Mouse (Mus musculus) right cerebral cortex, postnatal 36 days (tissue): ENCODE results near the gene Tns4.

Source experiments
- DNase-seq, 2 experiments: peaks; one replicate each; pipeline ENCODE4 v3.0.0; 2022; ENCODE audit warnings: low spot score in 2 of 2, mixed read lengths in 1 of 2

Tns4 gene

DNA sequence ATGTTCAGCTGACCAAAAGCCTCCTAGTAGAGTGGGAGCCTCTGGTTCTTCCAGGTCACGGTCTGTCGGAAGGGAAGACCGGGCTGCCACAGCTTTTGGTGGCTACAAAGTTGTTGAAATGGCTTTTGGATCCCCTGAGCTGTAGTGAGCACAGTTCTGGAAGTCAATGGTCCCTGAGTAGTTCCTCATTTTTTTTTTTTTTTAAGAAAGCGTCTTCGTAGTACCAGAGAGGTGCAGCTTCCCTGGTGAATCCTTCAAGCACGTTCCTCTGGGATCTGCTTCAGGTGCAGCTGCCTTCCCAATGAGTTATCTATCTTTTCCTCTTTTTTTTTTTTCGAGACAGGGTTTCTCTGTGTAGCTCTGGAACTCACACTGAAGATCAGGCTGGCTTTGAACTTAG lies 4.6 kb upstream of the Tns4 start:
- DNase-seq: no peak

DNA sequence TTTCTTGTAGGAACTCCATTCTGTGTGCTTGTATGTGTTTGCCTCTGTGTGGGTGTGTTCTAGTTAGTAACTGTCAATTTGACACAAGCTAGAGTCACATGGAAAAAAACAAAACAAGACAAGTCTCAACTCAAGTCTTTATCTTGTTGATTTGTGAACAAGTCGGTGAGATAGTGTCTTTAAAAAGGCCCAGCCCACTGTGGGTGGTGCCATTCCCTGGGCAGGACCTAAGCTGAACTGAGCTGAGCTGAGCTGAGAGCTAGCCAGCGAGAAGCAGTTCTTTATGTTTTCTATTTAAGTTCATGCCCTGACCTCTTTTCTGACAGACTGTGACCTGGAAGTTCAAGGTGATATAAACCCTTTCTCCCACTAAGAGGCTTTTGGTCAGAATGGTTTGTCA lies 2.6 kb upstream of the Tns4 start:
- no peak for DNase-seq

DNA sequence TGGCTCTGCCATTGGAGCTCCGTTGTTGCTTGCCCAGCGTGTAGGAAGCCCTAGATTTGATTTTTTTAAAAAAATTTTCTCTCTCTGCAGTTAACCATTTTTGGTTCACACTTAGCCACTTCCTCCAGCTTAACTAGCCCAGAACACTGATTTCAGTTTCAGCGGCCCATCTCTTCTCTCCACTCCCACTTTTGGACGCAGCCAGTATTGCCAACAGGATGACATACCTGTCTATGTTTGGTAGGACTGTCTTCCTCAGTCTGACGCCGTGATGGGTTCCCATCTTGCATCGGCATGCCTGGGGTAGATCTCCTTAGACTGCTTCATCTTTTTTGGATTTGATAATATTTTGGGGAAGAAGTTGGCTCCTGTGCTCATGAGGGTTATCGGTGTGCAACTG lies 1.3 kb upstream of the Tns4 start:
- DNase-seq: no peak

DNA sequence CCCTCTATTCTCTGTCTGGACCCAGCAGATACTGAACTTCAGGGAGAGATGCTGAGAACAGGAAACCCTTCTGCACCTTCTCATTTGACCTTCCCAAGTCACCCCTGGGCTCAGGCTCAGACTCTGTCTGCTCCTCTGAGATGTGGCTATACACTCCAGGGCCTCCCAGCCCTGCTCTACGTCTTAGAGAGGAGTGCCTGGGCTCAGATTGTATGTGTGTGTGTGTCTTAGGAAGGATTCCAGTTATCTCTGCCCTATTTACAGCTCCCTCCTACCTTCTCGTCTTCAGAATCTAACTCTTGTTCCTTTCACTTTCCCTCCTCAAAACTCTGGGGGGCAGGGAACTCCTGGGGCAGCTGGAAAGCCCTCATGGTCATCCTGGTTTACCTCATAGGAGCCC lies 620 bp downstream of the Tns4 start:
- DNase-seq: no peak

DNA sequence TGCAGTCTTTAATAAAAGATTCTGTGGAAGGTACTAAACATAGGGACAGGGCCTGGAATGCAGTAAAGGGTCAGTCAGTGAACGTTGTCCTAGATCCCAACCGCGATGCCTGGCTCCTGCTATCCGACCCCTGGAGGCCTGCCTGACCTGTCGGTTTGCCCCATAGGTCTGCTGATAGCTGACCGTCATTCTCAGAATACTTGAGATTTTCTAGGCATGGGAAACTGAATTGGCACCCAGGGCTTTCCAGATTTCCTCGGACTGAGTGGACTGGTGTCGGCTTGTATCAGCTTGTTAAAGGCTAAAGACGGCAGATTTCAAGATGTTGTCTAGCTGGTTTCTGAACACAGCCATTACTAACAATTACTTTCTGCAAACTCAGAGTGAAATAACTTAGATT lies 4.7 kb downstream of the Tns4 start:
- no peak for DNase-seq

DNA sequence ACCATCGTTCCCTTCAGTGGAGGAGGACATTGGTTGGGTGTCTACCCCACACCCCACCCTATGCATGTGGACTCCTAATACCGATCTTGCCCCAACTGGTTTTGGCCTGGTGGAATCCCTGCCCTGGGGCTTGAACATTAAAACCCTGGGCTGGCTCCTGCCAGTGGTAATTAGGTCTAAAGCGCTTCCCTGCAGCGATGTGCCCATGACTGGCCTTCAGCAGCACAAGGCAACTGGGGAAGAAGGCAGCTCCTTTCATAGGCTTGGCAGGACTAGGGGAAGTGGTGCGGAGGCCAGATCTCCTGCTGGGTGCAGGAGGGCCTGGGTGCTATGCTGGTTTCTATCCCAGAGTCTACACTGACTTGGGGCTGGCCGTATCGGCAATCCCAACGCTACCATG lies 5.6 kb downstream of the Tns4 start:
- no peak for DNase-seq

DNA sequence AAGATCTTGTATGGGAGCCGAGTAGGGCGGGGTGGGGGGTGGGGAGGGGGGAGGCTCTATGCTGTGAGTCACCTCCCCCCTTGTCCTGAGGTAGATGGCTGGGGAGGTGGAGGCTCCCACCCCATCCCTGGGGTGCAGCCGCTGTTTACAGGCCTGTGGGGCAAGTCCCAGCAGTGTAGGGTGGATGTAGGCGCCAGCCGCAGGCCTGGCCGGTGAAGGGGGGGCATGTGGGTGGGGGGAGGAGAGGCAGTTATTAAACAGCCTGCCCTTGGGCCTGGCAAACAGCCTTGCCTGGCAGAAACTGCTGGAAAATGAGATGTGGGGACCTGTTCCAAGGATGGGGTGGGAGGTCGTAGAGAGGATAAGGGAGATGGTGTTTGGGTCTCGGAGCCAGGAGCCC lies 7.0 kb downstream of the Tns4 start:
- DNase-seq: no peak

DNA sequence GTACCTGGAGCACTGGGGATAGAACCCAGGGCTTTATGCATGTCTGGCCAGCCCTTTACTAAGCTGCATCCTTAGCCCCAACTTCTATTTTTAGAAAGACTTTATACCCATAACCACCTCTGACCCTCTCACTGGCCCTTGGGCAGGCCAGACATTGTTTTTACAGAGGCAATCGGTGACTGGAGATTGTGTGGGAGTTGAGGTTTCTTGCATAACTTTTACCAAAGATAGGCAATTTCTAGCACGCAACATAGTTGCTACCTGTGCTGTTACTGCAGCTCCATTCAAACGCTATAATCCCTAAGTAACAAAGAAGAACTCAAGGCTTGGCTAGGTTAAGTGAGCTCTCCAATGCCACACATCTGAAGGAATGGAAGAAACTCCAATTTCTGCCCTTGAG lies 7.5 kb downstream of the Tns4 start:
- DNase-seq: no peak

DNA sequence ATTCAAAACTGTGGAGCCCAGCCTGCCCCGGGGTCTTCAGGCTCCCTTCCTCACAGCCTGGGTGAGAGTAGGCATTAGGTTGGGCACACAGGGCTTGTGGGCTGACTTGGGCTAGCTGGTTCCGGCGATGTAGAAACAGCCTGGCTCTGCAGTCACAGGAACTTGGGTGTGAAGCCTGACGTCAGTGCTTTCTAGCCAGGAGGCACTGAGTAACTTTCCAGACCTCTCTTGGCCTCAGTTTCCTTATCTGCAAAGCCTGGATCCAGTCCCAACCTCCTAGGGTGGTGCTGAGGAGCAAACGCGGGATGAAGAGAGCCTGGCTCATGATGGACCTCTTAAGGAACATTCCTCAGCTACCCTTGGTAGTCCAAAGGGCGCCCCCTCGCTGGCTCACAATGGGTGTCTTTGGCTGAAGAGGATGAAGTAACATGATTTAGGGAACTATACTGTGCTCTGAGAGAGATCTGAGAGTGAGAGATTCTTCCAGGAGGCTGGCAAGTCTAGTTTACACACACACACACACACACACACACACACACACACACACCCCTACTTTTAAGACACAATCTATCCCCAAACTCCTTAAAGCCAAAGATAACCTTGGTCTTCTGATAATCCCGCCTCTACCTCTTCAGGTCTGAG lies 8.1 kb downstream of the Tns4 start:
- DNase-seq: no peak

DNA sequence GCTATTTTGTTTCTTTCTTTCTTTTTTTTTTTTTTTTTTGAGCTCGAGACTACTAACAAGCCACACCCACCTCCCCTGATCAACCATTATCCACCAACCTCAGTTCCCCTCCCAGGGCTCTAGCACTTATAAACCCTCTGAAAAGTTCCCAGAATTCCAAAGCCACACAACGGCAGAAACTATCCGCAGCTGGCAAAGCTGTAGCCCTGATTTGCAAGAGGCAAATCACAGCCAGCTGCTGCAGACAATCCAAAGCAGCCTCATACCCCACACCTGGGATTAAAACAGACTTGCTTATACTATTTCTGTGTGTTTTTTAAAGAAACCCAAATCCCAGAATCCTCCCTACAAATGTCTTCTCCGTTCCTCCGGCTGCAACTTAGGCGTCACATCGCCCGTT lies 11.2 kb downstream of the Tns4 start:
- DNase-seq: no peak

DNA sequence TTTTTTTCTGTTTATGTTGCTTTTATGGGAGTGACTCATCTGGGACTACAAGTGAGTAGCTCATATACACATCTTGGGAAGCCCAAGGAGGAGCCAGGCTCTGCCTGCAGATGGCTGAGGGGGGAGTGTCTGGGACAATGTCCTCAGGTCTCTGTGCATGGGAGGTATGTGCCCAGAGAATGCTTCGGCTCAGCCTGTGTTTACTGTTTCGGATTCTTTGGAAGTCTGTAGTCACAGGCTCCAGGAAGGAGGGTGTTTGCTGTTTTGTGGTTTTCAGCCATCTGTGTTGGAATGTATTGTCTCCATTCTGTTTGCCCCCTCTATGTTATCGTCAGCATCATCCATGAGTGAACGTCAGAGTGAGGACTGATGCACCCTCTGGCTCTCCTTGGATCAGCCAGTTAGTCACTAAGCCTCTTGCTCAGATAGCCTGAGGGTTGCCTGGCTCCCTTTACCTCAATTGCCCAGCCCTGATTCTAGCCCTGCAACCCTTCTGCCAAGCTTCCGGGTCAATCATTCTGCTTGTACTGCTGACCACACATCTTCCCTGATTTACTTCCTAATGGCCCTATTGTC lies 12.3 kb downstream of the Tns4 start:
- DNase-seq: no peak

DNA sequence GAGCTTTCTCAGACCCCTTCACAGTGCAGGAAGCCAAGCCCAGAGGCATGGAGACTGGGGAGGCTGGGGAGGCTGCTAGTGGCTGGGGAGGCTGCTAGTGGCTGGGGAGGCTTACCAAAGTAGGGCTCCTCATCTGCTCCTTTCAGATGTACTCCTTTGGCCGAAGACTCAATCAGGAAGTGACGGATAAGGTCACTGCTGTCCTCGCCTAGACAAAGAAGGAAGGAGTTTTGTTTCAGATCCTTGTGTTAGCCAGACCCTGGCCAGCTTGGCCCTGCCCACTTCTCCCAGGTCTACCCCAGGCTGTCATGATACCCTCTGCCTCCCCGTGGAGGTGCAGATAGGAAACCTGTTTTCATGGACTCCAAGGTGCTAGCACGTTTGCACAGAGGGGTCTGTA lies 15.3 kb downstream of the Tns4 start:
- DNase-seq: no peak

DNA sequence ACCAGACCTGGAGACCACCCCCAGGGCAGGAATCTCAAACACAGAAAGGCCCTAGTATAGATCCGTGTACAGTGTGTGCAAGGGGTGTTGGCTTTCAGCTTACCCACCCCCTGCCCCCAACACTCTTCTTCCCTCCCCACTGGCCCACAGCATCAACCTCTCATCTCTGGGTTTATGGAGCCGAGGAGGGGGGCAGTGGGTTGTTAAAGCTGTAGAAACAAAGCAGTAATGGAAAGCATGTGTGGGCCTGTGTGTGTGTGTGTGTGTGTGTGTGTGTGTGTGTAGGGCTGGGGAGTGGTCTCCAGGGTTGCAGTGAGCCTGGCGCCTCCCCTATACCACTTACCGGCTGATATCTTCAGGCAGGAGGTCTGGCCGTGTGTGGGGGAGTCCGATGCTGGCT lies 17.2 kb downstream of the Tns4 start:
- no peak for DNase-seq

DNA sequence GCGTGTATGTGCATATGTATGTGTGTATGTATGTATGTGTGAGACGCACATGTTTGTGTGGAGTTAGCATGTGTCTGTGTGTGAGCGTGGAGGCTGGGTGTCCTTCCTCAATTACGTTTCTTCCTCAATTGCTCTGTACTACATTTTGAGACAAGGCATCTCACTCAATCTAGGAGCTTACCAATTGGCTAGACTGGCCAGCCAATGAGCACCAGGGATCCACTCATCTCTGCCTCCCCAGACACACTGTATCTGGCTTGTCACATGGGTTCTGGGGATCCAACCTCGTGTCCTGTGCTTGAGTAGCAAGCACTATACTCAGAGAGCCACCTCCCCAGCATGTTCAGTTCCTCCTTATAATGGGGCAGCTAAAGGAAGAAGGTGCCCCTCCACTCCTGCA lies 20.7 kb downstream of the Tns4 start:
- no peak for DNase-seq

DNA sequence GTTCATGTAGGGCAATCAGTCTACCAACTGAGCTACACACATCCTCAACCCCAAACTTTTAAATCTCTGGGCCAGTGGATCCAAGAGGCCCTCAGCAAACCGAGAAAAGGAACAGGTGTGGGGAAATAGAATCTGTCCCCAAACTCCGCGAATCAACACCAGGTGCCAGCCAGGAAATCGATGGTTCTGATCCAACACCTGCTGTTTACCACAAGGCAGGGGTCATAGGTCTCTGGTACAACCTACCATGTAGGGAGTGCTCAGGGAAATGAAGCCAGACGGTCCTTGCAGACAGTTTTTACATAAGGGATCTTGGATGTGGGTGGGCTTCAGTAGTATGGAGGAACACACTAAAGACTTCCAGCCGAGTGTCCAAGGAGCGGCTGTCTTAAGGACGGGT lies 21.5 kb downstream of the Tns4 start:
- no peak for DNase-seq

DNA sequence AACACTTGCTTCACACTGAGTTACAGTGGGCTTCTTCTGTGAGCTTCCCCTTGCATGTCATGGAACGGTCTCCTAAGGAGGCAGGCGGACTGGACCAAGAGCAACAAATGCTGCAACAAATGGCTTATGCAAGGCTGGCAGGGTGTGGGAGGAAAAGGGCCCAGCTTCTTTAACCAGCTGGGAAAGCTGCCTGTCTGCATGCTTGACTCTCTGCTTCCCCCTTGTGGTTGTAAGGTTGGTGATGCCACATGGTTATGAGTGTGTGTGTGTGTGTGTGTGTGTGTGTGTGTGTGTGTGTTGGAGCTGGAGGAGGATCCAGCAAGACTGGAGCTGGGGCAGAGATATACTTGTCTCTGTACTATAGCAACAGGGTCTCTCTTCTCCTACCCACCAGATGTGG lies 23.1 kb downstream of the Tns4 start:
- peak; percentile 75 to 77 for DNase-seq

DNA sequence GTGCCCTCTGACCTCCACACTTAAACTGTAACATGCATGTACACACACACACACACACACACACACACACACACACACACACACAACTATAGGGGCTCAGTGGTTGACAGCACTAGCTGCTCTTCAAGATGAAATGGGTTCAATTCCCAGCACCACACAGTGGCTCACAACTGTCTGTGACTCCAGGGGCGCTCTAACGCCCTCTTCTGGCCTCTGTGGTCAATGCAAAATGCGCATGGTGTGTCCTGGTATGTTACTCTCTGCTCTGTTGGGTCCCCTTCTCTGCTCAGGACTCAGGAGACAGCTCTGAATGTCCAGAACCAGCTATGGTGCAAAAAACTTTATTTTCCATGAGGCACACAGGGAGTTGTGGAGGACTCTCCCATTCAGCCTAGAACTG lies 23.8 kb downstream of the Tns4 start:
- DNase-seq: no peak

DNA sequence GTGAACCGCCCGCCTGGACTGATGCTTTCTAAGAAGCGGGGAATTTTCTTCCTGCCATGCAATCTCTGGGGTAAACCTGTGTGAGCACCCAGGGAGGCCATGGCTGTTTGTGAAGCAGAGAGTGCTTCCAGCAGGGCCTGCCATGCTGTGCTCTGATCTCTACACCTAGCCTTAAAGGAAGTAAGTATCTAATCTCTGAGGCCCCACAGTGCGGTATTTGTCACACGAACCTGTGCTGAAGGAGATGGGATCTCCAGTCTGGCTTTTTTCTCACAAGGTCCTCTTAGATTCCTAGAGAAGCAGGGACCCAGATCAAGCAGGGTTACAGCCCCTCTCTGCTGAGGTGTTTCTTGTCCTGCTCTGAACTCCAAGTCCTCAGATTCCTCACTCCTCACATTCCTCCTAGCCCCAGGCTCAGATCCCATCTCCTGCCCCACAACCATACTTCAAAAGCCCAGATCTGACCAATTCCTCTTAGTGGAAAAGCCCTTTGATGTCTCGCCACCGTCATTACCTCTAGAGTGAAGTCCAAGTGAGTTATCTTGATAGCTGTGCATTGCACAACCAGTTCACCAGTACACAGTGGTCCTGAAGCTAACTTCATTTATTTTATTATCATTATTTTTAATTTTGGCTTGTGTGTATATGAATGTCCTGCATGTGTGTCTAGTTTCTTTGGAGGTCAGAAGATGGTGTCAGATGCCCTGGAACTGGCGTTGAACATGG lies 25.5 kb downstream of the Tns4 start:
- DNase-seq: no peak

DNA sequence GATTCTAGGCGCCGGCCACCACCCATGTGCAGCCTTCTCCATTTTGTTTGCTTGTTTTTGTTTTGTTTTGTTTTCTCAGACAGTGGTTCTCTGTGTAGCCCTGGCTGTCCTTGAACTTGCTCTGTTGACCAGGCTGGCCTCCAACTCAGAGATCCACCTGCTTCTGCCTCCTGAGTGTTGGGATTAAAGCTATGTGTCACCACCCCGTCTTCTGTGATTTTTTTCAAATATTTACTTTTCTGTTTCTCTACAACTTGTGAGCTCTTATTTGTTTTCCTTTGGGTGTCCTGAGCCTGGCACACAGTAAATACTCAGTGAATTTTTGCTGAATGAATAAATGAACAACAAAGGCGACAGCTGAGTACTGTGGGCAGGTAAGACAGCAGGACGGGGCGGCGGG lies 26.4 kb downstream of the Tns4 start:
- no peak for DNase-seq

DNA sequence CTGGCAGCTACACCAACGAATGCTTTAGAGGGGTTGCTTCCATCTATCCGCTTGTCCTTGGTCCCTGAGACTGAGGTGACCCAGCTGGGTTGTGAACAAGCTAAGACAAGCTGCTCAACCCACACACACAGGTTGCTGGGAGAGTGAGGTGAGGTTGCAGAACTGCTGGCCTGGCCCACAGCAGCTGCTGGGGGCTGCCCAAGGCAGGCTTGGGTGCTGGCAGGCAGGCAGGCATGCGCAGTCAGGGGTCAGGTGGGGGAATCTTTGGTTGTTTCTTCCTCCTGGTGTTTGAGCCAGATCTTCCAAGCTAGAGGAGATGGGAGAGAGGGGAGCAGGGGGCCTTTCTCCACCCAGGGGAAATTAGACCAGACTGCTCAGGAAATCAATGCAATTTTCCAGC lies 28.7 kb downstream of the Tns4 start:
- no peak for DNase-seq

DNA sequence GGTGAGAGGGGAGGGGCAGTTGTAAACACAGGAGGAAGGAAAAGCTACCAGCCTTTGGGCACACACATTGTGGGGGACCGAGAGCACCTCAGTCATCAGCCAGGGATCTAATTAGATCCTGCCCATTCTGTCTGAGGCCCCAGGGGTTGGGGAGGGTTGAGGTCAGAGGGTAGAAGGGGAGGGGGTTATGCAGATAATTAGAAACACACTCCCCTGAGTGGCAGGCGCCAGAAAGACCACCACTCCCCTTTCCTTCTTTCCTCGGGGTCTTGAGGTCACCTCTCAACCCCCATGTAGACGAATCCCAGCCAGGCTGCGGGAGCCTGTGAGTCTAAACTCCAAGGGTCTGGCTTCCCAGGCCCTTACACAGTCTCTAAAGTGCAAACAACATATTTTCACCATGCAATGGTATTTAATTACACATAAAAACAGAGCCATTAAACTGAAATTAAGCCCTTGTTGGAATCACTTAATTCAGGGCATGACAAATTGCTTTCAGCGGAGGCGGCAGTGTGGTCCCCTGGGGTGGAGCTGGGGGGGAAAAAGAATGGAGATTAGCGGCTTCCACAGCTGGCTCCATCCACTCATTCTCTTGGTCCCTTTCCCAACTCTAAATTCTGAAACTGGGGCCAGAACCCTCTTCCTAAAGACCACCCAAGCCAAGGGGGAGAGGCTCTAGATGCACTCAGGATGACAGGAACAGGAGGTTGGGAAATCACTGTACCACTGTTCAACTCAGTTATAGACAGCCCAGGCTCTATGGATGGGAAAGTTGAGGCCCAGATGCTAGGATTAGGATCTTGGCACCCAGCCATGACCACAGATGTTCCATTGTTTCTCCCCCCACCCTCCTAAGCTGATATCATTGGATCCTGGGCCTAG lies 33.3 kb downstream of the Tns4 start:
- DNase-seq: no peak

DNA sequence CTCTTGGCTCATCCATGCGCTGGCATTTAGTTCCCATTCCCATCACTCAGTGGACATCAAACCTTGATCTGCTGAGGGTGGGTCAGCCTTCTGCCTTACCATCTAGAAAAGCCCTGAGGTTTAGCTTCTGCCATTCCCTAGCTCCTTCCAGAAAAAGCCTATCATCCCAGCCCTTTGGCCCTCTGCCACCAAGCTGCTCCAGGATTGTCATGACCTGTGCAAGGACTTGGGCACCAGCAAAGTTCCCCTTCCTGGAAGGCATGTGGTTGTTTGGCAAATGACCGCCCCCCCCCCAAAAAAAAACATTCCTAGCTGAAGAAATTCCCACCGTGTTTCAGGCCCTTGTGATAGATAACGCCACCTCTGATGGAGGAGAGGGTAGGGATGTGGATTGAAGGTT lies 34.0 kb downstream of the Tns4 start:
- DNase-seq: no peak

DNA sequence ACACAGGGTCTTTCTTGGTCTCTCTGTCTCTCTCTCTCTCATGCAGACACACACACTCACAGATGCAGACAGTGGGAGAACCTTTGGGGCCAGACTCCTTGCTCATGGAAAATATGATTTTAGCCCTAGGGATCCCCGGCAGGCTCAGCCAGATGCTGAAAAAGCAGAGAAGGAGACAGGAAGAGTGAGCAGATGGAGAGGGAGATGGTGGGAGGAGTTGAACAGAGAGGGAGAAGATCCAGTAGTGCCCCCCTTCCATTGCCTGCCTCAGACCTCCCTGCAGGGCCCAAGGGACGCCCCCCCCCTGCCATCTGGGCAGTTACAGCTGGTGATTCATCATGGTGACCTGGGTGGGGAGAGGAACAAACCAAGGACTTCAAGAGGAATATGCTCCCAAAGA lies 41.5 kb downstream of the Tns4 start:
- DNase-seq: no peak
